In genomic region chr2:21264031-21264430, GRCm38 (mm10) we compare ENCODE assay signal across 15 mouse cellular contexts.
"Had no signal": no experiment of that assay in that cellular context is flagged by ENCODE, and none has a peak within 500 bp of the region (broad histone marks: within the 10 kb centered on the region; RNA-seq: fewer than 3 reads in every experiment).

No protein-coding gene starts in this region.

- ATAC-seq: liver, postnatal 0 days; lung, postnatal 0 days; midbrain, embryonic 13.5 days; midbrain, embryonic 16.5 days had no signal

- DNase-seq: kidney, adult 8-10 months; kidney, postnatal 10 days; kidney, postnatal 36 days; left cerebral cortex, postnatal 4 days; liver, postnatal 0 days; lung, embryonic 14.5 days; right cerebral cortex, adult 18-20 months; right cerebral cortex, postnatal 14 days; right cerebral cortex, postnatal 4 days; thymus, adult 2 months; thymus, postnatal 14 days; thymus, postnatal 4 days had no signal
